Mouse (Mus musculus) granulocyte monocyte progenitor cell, adult 5-6 weeks (primary cell): ENCODE results near the gene Cd300ld3. TPM values are rescaled to one million over a fixed set of nuclear protein-coding genes. Genes with fewer than 3 reads are reported as not detected.

Experiments
- ATAC-seq: replicated peaks from 2 replicates; pipeline ENCODE4 v1.8.0; 2016; ENCODE audit warnings: mild to moderate bottlenecking, moderate TSS enrichment, inconsistent platforms; ENCODE audit not compliant: poor library complexity, severe bottlenecking
- total RNA-seq, 2 experiments: library from RNA; stranded (forward) in 1 of 2; stranded (reverse) in 1 of 2; fragments of 200-712, 200-1000 nt in 1 of 2; fragments of >200 nt in 1 of 2; fragmentation: Nextera tagmentation in 1 of 2; gene quantifications; 2 replicates each; pipeline ENCODE4 v1.2.3; 2014 to 2017

Gene Cd300ld3
- total RNA-seq (2014; fragmentation: Nextera tagmentation) (not detected in 2 replicates), total RNA-seq (2017) (not detected in 2 replicates)

- no peak for ATAC-seq
Observed at GRCm38 (mm10) chr11:115048259-115048658, at the start of gene Cd300ld3. Cd300ld3 (minus strand) TSS chr11:115048409.

- ATAC-seq = no peak
Observed at GRCm38 (mm10) chr11:115092140-115092539, 43.9 kb upstream of the Cd300ld3 start.

- ATAC-seq = peak; percentile 83
Observed at GRCm38 (mm10) chr11:115091362-115091901, 43.2 kb upstream of the Cd300ld3 start, which contains the start of gene Rab37. Rab37 (plus strand) TSS chr11:115091431.

GRCm38 (mm10) chr11:115089853-115090252, 41.6 kb upstream of the Cd300ld3 start:
- ATAC-seq = no peak; the same call in 1 of the 2 replicates

- no peak for ATAC-seq
Observed at GRCm38 (mm10) chr11:115086213-115086612, 38.0 kb upstream of the Cd300ld3 start.

GRCm38 (mm10) chr11:115085064-115085463, 36.9 kb upstream of the Cd300ld3 start:
- ATAC-seq = no peak

- ATAC-seq = no peak
Observed at GRCm38 (mm10) chr11:115084595-115084994, 36.4 kb upstream of the Cd300ld3 start.

GRCm38 (mm10) chr11:115083376-115084139, 35.3 kb upstream of the Cd300ld3 start:
- ATAC-seq = peak; percentile 83

GRCm38 (mm10) chr11:115082196-115082595, 34.0 kb upstream of the Cd300ld3 start:
- no peak for ATAC-seq

GRCm38 (mm10) chr11:115081373-115081772, 33.2 kb upstream of the Cd300ld3 start:
- no peak for ATAC-seq

GRCm38 (mm10) chr11:115080886-115081285, 32.7 kb upstream of the Cd300ld3 start:
- ATAC-seq = peak; percentile 68

- ATAC-seq = no peak
Observed at GRCm38 (mm10) chr11:115078680-115079079, 30.5 kb upstream of the Cd300ld3 start.

GRCm38 (mm10) chr11:115077436-115077835, 29.2 kb upstream of the Cd300ld3 start:
- ATAC-seq = no peak

- no peak for ATAC-seq
Observed at GRCm38 (mm10) chr11:115075859-115076258, 27.6 kb upstream of the Cd300ld3 start.

- no peak for ATAC-seq
Observed at GRCm38 (mm10) chr11:115075407-115075806, 27.2 kb upstream of the Cd300ld3 start.

GRCm38 (mm10) chr11:115073002-115073401, 24.8 kb upstream of the Cd300ld3 start:
- no peak for ATAC-seq

GRCm38 (mm10) chr11:115071631-115072294, 23.6 kb upstream of the Cd300ld3 start:
- peak; percentile 69 for ATAC-seq

GRCm38 (mm10) chr11:115071015-115071551, 22.9 kb upstream of the Cd300ld3 start:
- ATAC-seq = no peak

GRCm38 (mm10) chr11:115066768-115067167, 18.6 kb upstream of the Cd300ld3 start:
- peak; percentile 71 for ATAC-seq

- peak; percentile 25; the same call in 1 of the 2 replicates for ATAC-seq
Observed at GRCm38 (mm10) chr11:115062077-115062476, 13.9 kb upstream of the Cd300ld3 start, which contains the start of gene Cd300e. Cd300e (minus strand) TSS chr11:115062177.

- ATAC-seq = peak; percentile 69
Observed at GRCm38 (mm10) chr11:115059797-115060196, 11.6 kb upstream of the Cd300ld3 start.
